Mouse (Mus musculus): ENCODE results near the gene Afap1l2. TPM values are rescaled to one million over a fixed set of nuclear protein-coding genes. Genes with fewer than 3 reads are reported as not detected.

Gene Afap1l2
- polyA plus RNA-seq, 1 experiment from 2014 or later = 132 TPM

DNA sequence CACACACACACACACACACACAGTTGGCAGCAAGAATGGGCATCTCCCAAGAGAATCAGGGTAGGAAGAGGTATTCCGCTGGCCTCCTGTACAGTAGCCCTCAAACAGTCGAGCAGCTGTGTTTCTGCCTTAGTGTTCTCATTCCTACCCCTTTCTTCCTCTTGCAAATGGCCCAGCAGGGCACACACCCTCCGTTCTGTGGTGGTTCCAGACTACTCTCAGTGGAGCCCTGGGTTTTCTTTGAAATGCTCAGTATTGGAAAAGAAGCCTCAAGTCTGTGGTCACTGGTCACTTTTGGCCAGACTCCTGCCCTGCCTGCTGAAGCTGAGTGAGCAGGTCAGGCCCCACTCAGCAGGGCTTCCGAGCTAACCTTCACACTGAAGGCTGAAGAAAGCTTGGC, 1.6 kb upstream of the Afap1l2 start:
- DNase-seq (ENCODE audit: low read depth, low spot score) (no peak), ATAC-seq (no peak)
- ChIA-PET CTCF (interaction anchor here (1.1 to 2.4 kb wide), 3 partner anchors 17 to 91 kb away, joined by 3 to 7 read pairs (median 4); no protein-coding TSS in a partner anchor), POLR2A (interaction anchor here (0.5 kb wide), 1 partner anchor 128 kb away, joined by 6 read pairs; no protein-coding TSS in a partner anchor)
- no peaks in the 10 kb centered on the region for H3K27me3 ChIP-seq
- in situ Hi-C loops (cut with MboI; ENCODE audit: low pct_unique_long_range_greater_than_20kb) = loop anchor here (5.0 kb wide), 2 partner anchors 87 to 197 kb away; no protein-coding TSS in a partner anchor
- TF ChIP-seq CTCF (IDR thresholded peaks at IDR 0.05) = no peak

DNA sequence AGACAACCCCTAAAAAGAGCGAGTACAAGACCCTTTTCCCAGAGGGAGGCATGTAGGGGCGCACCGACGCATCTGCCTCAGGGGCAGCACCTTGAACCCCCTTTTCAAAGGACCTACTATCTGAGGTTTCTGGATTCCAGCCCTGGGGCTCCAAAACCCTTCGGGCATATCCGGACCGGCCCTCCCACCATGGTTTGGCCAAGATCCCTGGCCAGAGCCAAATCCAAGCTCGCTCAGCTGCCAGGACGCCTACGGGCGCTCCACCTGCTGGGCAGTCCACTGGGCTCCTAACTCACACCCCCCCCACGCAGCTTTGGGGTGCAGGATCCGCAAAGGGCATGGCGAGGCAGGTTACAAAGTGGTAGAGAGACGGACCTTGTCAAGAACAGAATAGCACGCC, 737 bp downstream of the Afap1l2 start:
- in situ Hi-C loops (cut with MboI; ENCODE audit: low pct_unique_long_range_greater_than_20kb) = loop anchor here (5.0 kb wide), 2 partner anchors 85 to 195 kb away; no protein-coding TSS in a partner anchor
- CTCF ChIA-PET = interaction anchor here (1.0 to 1.8 kb wide), 2 partner anchors 16 to 88 kb away, joined by 3 to 6 read pairs; no protein-coding TSS in a partner anchor
- ATAC-seq (peak; percentile 45), DNase-seq (ENCODE audit: low read depth, low spot score) (no peak)
- POLR2A ChIA-PET = interaction anchor here (0.6 to 1.0 kb wide), 6 partner anchors 9 to 88 kb away, joined by 3 to 7 read pairs (median 4); no protein-coding TSS in a partner anchor
- H3K27me3 ChIP-seq = no peaks in the 10 kb centered on the region
- TF ChIP-seq CTCF (IDR thresholded peaks at IDR 0.05) = no peak

GRCm38 (mm10) chr19:57006841-57007240, 1.2 kb downstream of the Afap1l2 start:
- H3K27me3 ChIP-seq = no peaks in the 10 kb centered on the region
- no peak for DNase-seq (ENCODE audit: low read depth, low spot score)
- ChIA-PET CTCF (interaction anchor here (0.9 to 1.8 kb wide), 4 partner anchors 15 to 87 kb away, joined by 3 to 6 read pairs (median 4); no protein-coding TSS in a partner anchor), POLR2A (interaction anchor here (0.6 to 1.9 kb wide), 8 partner anchors 14 to 88 kb away, joined by 3 to 17 read pairs (median 4); no protein-coding TSS in a partner anchor)
- in situ Hi-C loops (cut with MboI; ENCODE audit: low pct_unique_long_range_greater_than_20kb) = loop anchor here (5.0 kb wide), 2 partner anchors 85 to 195 kb away; no protein-coding TSS in a partner anchor
- peak; percentile 36 for ATAC-seq
- no peak for TF ChIP-seq CTCF (IDR thresholded peaks at IDR 0.05)

DNA sequence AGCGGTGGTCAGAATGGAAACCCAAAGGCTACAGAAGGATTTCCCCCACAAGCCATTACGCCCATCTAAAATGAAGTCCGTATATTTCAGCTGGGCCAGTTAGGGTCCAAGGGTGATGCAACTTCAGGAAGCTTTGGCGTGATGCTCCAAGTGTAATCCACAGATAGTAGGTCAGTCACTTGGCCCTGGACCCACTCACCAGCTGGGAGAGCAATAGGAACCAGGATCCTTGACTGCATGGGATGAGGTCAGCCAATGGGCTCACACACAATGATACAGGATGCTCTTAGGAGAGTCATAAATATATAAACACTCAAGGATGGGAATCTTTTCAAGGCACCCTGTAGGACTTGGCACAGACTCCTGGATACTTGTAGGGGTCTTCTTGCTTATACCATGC, 3.0 kb downstream of the Afap1l2 start:
- POLR2A ChIA-PET = interaction anchor here (0.7 to 1.9 kb wide), 6 partner anchors 12 to 87 kb away, joined by 3 to 17 read pairs (median 5); no protein-coding TSS in a partner anchor
- in situ Hi-C loops (cut with MboI; ENCODE audit: low pct_unique_long_range_greater_than_20kb) = loop anchor here (5.0 kb wide), 2 partner anchors 83 to 193 kb away; no protein-coding TSS in a partner anchor
- no peak for ATAC-seq
- TF ChIP-seq CTCF (IDR thresholded peaks at IDR 0.05) = no peak
- CTCF ChIA-PET = interaction anchor here (1.0 kb wide), 1 partner anchor 69 kb away, joined by 3 read pairs; no protein-coding TSS in a partner anchor
- no peak for DNase-seq (ENCODE audit: low read depth, low spot score)
- H3K27me3 ChIP-seq = no peaks in the 10 kb centered on the region

- no peak for DNase-seq (ENCODE audit: low read depth, low spot score)
Measured at GRCm38 (mm10) chr19:57003460-57003810, 4.6 kb downstream of the Afap1l2 start.

GRCm38 (mm10) chr19:57002741-57003459, 5.1 kb downstream of the Afap1l2 start:
- ChIA-PET POLR2A (interaction anchor here (0.7 to 1.1 kb wide), 4 partner anchors 9 to 63 kb away, joined by 3 to 4 read pairs (median 3); no protein-coding TSS in a partner anchor), CTCF (interaction anchor here (1.2 kb wide), 1 partner anchor 11 kb away, joined by 4 read pairs; no protein-coding TSS in a partner anchor)
- ATAC-seq (no peak), DNase-seq (ENCODE audit: low read depth, low spot score) (no peak)
- in situ Hi-C loops (cut with MboI; ENCODE audit: low pct_unique_long_range_greater_than_20kb) = no loop called here
- H3K27me3 ChIP-seq = no peaks in the 10 kb centered on the region
- no peak for TF ChIP-seq CTCF (IDR thresholded peaks at IDR 0.05)

More at GRCm38 (mm10) chr19:57003460-57003810, 4.6 kb downstream of the Afap1l2 start:
- no peak for ATAC-seq
- no peak for TF ChIP-seq CTCF (IDR thresholded peaks at IDR 0.05)
- ChIA-PET POLR2A (interaction anchor here (0.6 to 1.2 kb wide), 5 partner anchors 15 to 1878 kb away, joined by 3 to 5 read pairs (median 3); no protein-coding TSS in a partner anchor), CTCF (interaction anchor here (1.2 kb wide), 1 partner anchor 12 kb away, joined by 4 read pairs; no protein-coding TSS in a partner anchor)
- in situ Hi-C loops (cut with MboI; ENCODE audit: low pct_unique_long_range_greater_than_20kb) = no loop called here
- no peaks in the 10 kb centered on the region for H3K27me3 ChIP-seq

DNA sequence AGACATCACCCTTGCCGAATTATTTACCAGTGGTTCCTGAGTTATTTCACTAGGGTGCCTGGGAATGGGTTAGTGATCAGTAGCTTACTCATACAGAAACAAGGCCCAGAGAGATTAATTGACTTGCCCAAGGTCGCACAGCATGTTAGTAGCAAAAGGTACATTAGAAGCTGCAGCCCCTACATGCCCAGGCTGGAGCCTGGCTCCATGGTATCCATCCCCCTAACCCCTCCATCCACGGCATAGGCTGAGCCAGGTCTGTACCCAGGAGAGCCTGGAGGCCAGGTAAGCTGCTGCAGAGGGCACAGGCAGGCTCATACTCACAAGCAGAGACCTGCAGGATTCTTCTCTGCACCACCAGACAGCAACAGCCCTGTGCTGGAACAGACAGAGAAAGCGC, 6.1 kb downstream of the Afap1l2 start:
- H3K27me3 ChIP-seq = no peaks in the 10 kb centered on the region
- ChIA-PET CTCF (no interaction called here), POLR2A (no interaction called here)
- no peak for TF ChIP-seq CTCF (IDR thresholded peaks at IDR 0.05)
- DNase-seq (ENCODE audit: low read depth, low spot score) (no peak), ATAC-seq (no peak)
- in situ Hi-C loops (cut with MboI; ENCODE audit: low pct_unique_long_range_greater_than_20kb) = no loop called here

DNA sequence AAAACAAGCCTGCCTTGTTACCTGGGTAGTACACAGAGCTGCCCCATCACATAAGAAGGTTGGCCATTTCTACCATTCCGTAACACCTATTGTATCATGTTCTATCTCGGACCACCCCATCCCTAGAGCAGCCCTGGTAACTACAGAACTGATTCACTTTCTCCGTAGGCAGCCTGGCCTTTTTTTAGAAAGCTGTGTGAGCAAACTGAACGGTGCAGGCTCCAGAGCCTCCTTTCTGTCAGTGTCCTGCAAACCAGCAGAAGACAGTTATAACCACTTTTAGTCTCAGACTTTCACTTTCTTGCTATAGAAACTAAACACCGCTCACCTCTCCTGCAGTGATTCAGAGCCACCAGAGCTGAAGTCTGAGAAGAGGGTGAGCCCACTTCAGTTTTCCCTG, 7.4 kb downstream of the Afap1l2 start:
- in situ Hi-C loops (cut with MboI; ENCODE audit: low pct_unique_long_range_greater_than_20kb) = no loop called here
- ATAC-seq = no peak
- DNase-seq (ENCODE audit: low read depth, low spot score) = no peak
- TF ChIP-seq CTCF (IDR thresholded peaks at IDR 0.05) = no peak
- POLR2A ChIA-PET = no interaction called here
- no peaks in the 10 kb centered on the region for H3K27me3 ChIP-seq
- CTCF ChIA-PET = interaction anchor here (1.2 kb wide), 1 partner anchor 182 kb away, joined by 3 read pairs; no protein-coding TSS in a partner anchor

GRCm38 (mm10) chr19:56999781-57000180, 8.2 kb downstream of the Afap1l2 start:
- DNase-seq (ENCODE audit: low read depth, low spot score) = no peak
- ChIA-PET CTCF (no interaction called here), POLR2A (no interaction called here)
- TF ChIP-seq CTCF (IDR thresholded peaks at IDR 0.05) = no peak
- in situ Hi-C loops (cut with MboI; ENCODE audit: low pct_unique_long_range_greater_than_20kb) = no loop called here
- H3K27me3 ChIP-seq = no peaks in the 10 kb centered on the region
- no peak for ATAC-seq

DNA sequence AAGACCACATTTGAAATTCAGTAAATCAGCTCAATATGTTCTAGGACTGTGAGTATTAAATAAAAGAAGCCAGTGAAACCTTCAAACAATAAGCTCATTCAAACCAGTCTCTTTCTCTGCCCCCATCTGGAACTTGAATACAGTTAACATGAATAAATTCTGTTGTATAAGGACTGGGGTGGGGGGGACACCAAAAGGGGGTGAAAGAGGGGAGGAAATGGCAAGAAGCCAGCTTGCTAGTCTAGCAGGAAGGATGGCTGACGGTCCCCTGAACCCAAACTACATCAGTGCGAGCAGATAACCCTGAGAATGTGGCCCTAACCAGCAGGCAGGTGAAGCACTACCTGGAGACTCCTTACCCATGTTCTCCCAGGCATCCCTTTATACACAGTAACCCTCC, 9.1 kb downstream of the Afap1l2 start:
- in situ Hi-C loops (cut with MboI; ENCODE audit: low pct_unique_long_range_greater_than_20kb) = no loop called here
- ChIA-PET POLR2A (interaction anchor here (1.9 kb wide), 1 partner anchor 9 kb away, joined by 7 read pairs; the partner anchor contains the start of gene Afap1l2), CTCF (no interaction called here)
- DNase-seq (ENCODE audit: low read depth, low spot score) (no peak), ATAC-seq (no peak)
- TF ChIP-seq CTCF (IDR thresholded peaks at IDR 0.05) = no peak
- no peaks in the 10 kb centered on the region for H3K27me3 ChIP-seq

All from Patski (cell line).